Mouse (Mus musculus): ENCODE measurements around the gene Asap3.
A peak's percentile ranks its signal among the peaks of the same experiment; 100 is the strongest.

The Asap3 gene

DNA sequence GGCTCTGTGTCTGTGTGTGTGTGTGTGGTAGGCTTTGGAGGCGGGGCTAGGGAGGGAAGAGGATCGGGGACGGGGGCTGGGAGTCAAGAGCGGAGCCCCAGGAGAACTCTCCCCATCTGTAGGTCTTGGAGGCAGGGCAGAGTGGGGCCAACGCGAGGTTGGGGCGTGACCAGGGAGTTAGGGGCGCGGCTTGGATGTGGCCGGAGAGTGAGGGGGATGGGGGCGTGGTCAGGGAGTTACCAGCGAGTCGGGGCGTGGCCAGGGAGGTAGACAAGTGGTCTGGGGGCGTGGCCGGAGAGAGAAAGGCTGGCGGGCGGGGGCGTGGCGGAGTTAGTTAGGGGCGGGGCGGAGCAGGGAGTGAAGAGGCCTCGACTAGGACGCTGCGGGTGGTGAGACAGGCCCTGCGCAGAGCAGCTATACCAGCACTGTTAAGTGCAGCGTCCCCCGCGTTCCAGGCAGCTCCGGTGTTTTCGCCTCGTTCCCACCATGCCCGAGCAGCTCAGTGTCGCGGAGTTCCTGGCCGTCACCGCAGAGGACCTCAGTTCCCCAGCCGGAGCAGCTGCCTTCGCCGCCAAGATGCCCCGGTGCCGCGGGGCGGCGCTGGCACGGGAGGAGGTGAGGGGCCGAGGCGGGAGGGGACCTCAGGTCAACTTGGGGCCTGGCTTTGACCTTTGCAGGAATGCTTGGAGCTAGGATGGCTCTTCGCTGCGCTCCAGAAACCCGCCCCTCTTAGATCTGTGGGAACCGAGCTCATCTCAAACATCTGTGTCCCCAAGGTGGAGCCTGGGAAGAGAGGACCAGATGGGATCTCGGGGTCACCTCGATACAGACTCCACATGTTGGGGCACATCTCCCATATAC lies at the start of gene Asap3:
TSS of gene Asap3 (plus strand) at position 333 of the 861 bp plus-strand sequence.
- DNase-seq (ENCODE audit: low read depth) = peak; percentile 97

DNA sequence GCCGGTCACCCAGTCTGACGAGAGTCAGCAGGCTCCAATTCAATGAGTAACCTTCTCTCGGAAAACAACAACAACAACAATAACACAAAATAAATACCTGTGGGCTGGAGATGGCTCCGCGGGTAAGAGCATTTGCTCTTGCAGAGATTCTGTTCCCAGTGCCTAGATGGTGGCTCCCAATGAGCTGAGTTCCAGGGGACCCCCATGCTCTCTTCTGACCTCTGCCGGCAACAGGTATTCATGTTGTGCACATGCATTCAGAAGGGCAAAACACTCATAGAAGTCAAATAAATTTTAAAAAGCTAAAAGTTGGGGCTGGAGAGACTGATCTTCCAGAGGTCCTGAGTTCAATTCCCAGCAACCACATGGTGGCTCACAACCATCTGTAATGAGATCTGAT lies 47.7 kb upstream of the Asap3 start:
- DNase-seq (ENCODE audit: low read depth) = no peak

DNA sequence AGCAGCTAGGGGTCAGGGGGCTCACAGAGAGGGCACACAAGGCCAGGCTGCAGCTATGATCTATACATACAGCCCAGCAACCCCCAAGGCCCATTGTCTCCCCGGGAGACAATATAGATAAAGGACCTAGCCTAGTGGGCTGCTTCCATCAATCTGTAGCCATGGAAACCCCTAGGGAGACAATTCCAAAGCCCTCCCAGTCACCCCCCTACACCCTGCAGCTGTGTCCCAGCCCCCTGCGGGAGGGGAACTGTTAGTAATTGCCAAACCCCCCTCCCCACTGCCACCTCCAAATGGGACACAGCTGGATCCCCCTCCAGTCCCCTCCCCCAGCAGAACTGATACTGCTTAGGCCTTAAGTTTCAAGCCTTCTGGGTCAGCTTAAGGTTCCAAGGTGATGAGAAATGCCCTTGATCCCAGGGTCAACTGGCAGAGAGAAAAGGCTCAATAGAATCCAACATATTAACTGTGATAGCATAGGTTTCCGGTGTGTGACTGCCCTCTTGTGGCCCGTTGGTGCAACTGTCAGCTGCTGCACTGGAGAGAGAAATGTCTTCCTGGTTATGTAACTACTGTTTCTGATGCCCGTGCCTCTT lies 46.3 kb upstream of the Asap3 start:
- DNase-seq (ENCODE audit: low read depth) = peak; percentile 87

DNA sequence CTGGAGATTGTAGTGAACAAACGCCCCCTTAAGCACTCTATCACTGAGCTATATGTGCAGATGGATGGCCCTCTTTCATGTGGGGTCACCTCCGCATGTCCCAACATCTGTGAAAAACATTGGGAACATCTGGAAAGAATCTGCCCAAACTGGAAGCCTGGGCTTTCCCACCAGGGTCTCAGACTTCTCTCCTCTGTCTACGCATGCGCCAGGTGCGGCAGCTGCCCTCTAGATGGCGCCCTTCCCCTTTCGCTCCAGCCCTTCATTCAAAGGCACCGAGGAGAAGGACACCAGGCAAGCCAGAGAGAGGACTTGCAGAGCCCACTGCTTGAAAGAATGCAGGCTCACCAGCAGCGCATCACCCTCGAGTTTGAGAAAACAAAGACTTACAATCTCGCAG lies 42.7 kb upstream of the Asap3 start:
- peak; percentile 92 for DNase-seq (ENCODE audit: low read depth)

DNA sequence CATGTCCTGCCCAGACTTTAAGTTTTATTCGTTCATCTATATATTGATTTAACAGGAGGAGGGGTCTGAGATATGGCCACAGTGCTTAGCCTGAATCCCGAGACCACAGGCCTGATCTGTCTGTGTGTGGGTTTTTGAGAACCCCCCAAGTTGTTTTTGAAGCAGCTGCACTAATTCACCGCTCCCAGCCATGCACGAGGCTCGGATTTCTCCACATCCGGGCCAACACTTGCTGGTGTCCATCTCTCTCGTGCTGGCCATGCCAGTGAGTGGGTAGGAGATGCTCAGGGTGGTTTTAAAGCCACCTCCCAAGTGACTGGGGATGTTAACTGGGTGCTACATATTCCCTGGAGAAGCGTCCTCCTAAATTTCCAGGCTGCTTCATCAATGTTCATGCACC lies 41.2 kb upstream of the Asap3 start:
- no peak for DNase-seq (ENCODE audit: low read depth)

DNA sequence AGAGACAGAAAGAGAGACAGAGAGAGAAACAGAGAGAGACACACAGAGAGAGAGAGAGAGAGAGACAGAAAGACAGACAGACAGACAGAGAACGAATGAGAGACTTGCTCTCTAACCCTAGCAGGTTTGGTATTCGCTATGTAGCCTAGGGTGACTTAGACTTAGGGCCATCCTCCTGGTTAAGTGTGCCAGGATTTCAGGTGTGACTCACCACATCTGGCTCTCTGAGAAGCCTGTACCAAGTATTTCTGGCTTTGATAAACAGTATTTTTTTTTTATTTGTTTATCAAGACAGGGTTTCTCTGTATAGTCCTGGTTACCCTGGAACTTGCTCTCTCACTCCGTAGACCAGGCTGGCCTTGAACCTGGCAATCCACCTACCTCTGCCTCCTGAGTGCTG lies 38.5 kb upstream of the Asap3 start:
- peak; percentile 61 for DNase-seq (ENCODE audit: low read depth)

DNA sequence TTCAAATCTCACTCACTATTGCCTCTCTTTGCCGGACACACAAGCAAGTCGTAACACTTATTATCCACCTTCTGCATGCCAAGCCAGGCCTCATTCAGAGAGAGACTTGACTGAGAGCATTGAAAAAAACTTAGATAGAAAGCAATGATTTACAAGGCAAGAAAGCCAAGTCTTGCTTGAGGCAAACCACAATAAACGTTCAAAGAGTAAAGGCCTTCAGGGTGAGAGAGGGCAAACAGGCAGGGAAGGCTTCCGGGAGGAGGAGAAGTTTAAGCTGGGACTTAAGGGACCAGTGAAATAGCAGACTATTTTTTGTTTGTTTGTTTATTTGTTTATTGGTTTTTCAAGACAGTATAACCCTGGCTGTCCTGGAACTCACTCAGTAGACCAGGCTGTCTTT lies 35.8 kb upstream of the Asap3 start:
- DNase-seq (ENCODE audit: low read depth) = no peak

DNA sequence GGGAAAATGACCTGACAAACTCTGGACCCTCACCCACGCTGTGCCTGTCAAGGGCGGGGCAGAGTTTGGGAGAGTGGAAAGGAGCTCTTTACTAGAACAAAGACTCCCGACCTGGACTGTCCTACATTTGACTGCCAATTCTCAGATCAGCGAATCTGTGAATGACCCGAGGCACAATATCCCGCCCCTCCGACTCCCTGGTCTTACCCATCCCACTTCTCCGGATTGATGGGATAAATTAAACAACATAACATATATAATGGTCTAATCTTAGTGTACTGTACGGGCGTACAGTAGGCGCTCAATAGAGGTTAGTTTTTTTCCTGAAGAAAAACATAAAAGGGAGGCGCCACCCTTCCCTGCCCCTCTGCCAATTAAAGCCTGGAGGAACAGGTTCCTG lies 34.7 kb upstream of the Asap3 start:
- DNase-seq (ENCODE audit: low read depth) = no peak

DNA sequence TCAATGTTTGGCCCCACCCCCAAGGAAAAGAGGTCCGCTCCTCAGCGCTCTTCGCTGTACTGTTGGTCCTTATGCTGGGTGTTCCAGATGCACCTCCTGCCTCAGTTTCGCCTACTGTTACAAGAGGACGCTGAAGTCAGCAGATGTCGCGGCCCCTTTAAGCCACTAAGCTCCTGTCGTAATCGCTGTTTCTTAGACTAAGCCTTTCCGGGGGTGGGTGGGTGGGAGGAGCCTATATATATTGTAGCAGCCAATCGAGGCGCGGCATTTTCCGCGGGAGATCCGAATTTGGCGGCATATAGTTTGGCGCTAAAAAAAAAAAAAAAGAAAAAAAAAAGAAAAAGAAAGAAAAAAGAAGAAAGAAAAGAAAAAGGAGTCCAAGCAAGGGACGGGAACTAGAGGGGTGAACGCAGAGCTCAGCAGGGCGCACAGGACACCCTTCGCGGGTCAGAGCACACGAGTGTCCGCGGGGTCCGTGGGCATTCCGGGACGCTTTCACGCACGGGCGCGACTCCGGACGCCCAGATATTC lies 34.1 kb upstream of the Asap3 start, which contains the start of gene E2f2:
TSS of gene E2f2 (plus strand) at position 384 of the 531 bp plus-strand sequence.
- DNase-seq (ENCODE audit: low read depth) = peak; percentile 82

DNA sequence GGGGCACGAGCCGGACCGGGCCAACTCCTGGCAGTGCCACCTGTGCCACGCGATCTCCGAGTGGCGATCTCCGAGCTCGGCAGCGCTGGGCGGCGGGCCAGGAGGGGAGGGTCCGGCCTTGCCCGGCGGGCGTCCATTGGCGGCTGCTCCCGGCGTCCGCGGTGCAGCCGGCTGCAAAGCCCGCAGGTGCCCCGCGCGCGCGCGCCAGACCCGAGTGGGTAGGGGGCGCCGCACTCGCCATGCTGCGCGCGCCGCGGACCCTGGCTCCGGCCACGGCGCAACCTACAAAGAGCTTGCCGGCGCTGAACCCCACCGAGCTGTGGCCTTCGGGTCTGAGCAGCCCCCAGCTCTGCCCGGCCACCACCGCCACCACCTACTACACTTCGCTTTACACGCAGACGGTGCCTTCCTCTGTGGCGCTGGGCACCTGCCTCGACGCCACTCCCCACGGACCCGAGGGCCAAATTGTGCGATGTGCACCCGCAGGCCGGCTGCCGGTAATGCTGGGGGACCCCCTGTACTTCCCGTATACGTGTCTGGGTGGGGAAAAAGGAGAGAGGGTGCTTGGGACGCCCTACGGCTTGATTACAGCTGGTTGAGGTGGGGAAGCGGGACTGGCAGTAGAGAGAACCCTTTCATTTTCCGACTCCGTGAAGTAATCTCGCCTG lies 33.5 kb upstream of the Asap3 start:
- peak; percentile 64 for DNase-seq (ENCODE audit: low read depth)

DNA sequence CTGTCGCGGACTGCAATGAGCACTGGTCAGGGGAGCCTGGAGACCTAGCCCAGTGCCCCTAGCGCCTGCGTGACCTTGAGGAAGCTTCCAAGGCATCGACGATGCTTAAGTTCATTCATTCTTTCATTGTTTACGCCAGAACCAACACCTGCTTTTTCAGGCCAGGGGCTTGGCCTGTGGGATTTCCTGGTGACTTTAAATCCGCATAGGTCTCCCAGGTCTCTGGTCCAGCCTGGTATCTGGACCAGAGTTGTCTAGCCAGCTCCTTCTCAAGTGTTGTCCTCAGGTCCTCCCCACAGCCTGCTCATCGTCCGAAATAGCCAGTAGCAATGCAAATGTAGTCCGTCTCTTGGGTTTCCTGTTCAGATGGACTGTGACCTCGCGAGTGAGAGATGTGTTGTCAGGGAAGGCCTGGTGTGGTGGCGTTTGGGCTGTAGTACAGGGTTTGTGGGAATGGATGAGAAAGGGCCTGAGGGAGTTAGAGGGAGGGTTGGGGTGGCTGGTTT lies 32.9 kb upstream of the Asap3 start:
- DNase-seq (ENCODE audit: low read depth) = no peak

DNA sequence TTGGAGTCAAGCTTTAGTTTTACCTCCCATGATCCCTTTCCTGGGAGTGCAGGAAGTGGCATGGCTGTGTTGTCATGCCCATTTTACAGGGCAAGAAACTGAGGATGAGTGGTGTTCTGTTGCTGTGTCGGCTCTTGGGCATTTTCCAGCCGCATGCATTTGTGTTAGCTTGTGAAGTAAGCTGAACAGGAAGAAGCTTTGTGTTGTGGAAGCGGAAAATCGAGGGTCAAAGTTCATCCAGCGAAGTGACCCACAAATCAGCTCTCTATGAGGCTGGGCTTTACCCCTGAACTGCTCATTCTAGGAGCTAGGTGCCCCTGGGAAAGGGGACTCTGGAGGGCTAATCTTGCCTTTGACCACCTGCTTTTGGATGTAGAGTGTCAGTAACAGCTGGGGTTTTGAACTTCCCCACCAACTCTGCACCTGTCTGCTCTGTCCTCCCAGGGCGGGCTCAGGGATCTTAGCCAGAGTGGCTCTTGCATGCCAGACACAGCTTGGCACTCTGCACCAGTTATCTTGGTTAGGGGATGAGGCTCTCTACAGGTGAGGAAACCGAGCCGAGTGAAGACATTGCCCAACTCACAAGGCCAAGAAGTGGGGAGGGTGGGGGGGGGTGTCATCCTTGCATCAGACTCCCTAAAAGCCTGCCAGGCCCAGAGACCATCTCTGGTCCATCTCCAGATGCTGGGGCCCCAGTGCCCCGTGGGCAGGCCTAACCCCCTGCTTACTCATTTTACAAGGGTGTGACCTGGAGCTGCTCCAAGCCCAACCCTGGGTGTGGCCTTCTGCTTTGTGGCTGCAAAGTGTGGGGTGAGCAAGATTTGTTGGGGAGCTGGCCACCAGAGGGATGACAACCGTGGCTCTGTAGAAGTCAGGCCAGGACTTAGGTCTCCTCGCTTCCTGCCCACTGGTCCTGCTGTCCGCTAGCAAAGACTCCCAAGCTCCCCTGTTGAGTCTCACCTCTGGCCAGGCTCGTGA lies 31.7 kb upstream of the Asap3 start:
- peak; percentile 74 for DNase-seq (ENCODE audit: low read depth)

DNA sequence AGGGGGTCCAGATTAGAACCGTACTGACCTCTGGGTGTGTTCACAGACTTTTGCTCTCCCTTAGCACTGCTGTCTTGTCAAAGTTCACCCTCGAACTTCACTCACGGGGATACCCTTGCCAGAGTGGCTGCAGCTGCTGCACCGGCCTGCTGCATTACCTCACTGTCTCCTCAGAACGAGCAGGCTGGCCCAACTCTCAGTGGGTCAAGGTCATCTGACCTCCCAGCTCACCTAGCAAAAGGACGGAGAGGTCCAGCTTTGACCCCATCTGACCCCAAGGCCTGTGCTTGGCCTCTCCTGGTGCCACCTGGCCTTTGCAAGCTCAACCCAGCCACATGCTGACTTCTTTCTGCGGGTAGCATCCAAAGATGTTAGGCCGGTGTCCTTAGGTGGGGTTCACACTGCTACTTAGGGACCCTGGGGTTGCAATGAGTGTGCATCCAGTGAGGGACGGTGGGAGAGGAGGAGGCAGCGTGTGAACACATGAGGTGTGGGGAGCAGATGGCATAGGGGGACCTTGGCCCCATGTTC lies 30.1 kb upstream of the Asap3 start:
- DNase-seq (ENCODE audit: low read depth) = no peak

DNA sequence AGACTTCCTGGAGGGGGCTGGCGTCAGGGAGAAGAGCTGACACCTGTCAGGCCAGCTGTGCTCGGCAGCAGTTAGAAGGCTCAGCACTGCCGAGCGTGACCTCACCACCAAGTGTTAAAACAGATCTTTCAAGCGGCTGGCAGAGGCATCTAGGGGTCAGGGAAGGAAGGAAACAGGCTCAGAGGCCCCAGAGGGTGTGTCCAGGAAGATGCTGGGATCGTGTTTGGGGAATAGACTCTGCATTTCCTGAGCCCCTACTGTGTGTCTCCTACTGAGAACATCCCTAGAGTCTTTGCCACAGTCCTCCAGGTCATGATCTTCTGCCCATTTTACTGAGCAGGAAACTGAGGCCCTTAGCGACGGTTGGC lies 28.9 kb upstream of the Asap3 start:
- no peak for DNase-seq (ENCODE audit: low read depth)

DNA sequence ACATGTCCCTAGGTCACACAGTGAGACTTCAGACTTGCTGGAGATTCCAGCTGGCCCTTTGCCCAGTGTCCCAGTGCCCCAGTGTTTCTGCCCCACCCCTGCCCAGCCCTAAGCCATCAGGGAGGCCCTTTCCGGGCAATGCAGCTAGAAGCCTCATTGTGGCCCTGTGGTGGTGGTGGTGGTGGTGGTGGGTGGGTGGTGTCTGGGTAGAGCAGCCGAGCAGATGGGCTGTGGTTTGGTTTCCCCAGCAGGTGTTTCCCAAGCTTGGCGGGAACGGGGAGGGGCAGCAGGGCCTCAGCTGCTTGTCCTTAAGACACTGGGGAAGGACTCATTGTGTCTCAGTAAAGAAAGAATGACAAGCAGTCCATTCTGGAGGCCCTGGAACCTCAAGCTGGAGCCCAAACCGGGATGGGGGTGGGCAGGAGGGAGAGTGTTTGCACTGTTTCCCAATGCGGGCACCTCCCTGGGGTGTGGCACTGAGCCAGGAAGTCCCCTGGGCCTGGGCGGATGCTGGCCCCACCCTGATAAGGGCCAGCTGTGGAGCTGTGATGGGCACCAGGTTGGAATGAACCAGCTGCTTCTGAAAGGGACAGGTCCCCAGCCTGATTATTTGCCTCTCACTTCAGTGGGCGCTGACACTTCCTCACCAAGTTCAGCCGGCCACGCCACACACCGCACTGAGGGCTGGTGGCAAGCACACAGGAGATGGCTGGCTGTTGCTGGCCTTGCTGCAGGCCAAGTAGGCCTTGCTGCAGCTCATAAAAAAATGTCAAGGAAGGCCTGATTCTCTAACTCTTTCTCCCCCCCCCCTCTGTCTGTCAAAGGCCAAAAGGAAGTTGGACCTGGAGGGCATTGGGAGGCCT lies 28.3 kb upstream of the Asap3 start:
- peak; percentile 38 for DNase-seq (ENCODE audit: low read depth)

DNA sequence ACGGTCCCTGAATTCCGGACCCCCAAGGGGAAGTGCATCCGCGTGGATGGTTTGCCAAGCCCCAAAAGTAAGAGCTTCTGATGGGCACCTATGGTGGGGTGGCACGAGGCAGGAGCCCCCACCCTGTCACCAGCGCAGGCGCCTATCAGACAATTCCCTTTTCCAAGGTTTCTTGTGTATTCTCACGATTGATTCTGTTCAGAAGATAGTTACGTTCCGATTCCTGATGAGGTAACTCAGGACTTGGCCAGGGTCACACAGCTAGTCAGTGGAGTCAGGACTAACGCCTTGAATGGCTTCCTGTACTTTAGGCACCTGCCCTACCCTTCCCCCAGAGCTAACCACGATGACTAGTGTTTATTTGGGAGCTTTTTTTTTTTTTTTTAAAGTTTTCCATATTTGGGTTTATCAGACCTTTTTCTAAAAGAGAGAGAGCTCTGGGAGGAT lies 27.7 kb upstream of the Asap3 start:
- peak; percentile 27 for DNase-seq (ENCODE audit: low read depth)

DNA sequence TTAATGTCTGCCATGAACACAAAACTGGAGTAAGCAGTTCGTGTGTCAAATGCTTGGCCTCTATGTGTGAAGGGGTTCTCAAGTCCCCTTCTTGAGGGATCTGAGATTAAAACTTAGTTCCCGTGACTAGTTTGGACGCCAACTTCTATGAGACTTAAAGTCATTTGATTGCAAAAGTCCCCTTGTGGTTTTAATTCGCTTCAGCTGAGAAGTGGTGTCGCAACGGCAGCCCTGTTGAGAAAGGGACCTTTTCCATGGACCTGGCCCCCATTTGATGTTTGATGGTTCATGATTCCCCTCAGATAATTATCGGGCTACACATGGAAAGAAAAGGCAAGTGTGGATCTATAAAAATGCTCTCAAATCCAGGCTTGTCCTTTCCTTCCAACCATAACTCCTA lies 26.7 kb upstream of the Asap3 start:
- peak; percentile 52 for DNase-seq (ENCODE audit: low read depth)

DNA sequence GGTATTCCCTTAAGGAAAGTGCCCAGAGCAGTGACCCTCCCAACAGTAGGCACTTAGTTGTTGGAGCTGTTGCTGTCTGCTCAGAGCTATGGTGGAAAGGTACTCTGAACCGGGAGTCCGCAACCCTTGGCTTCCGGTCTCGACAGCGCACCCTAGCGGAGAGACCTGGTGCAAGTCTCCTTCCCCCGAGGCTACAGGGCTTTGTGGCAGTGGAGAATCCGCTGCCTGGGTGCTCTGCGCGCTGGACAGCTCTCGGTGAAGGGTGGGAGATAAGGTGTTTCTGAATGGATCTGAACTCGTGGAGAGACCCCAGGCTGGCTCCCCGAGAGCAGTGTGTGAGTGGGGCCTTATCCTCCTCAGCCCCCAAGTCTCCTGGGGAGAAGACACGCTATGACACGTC lies 26.2 kb upstream of the Asap3 start:
- DNase-seq (ENCODE audit: low read depth) = peak; percentile 23

DNA sequence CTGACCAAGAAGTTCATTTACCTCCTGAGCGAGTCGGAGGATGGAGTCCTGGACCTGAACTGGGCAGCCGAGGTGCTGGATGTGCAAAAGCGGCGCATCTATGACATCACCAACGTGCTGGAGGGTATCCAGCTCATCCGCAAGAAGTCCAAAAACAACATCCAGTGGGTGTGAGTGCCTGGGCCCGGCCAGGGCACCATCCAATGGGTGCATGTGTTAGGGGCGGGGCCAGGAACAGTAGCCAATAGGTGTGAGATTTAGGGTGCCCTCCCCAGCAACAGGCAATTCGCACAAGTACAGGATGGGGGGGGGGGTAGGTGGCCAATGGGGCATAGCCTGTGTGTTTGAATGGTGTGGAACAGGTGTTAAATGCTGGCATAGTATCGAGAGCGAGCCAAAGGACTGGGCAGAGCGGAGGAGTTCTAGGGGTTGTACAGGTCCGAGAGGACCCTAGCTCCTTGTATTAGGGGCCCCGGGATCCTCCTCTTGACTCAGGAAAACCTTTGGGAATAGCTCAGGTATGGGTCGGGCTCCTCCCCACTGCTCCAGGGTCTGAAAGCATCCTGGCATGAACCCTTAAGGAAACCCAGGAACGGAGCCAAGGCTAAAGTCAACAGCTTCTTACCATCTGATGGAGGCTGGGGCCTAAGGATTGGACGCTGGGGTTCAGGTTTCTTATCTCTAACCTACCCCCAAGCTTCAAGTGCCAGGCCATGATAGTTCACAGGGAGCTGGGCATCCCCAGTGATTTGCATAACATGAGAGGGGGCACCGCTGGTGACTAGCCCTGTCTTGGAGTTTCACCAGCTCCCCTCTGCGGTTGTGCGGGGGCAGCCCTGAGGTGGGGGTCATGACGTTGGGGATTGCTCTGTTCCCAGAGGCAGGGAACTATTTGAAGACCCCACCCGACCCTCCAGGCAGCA lies 25.5 kb upstream of the Asap3 start:
- peak; percentile 26 for DNase-seq (ENCODE audit: low read depth)

Measured in NIH3T3 (cell line).